Mouse (Mus musculus): ENCODE measurements around the gene Socs5. TPM values are rescaled to one million over a fixed set of nuclear protein-coding genes. Genes with fewer than 3 reads are reported as not detected.
A peak's percentile ranks its signal among the peaks of the same experiment; 100 is the strongest.

Gene Socs5
- total RNA-seq, 2 experiments from 2014 or later = 71.3 to 76.9 TPM

DNA sequence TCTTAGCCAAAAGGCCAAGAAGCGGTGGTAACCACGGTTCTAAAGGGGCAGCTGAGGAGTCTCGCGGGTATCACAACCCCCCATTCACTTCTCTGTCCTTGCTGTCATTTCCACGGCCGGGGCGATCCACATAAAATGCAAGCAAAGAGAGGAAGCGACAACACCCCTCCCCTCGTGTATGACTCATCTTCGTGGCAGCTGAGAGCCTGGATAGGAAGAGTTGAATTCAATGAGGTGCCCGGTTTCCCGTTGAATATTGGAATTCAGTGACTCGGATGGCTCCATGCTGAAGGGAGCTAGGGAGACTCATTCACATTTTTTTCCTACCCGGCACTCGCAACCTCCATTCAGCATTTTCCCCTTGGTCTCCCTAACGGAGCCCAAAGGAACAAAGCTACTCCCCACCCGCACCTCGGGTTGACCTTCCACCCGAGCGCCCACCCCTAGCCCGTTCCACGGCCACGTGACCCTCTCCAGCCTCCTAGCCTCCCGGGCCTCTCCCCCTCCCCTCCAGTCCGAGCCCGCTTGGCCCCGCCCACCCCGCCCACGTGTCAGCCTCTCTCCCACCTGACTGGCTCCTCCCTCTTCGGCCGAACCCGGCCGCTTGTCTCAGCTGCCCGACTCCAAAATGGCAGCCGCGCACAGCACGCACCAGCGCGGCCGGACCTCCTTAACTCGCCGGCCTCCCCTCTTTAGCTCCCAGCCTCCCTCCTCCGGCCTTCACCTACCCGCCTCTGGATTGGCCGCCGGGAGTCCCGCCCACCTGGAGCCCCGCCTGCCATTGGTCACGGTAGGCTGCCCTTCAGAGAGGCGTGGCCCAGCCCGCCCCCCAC, 572 bp upstream of the Socs5 start:
- peak; percentile 94 to 96 for DNase-seq (ENCODE audit: low spot score in 2 of 2)

DNA sequence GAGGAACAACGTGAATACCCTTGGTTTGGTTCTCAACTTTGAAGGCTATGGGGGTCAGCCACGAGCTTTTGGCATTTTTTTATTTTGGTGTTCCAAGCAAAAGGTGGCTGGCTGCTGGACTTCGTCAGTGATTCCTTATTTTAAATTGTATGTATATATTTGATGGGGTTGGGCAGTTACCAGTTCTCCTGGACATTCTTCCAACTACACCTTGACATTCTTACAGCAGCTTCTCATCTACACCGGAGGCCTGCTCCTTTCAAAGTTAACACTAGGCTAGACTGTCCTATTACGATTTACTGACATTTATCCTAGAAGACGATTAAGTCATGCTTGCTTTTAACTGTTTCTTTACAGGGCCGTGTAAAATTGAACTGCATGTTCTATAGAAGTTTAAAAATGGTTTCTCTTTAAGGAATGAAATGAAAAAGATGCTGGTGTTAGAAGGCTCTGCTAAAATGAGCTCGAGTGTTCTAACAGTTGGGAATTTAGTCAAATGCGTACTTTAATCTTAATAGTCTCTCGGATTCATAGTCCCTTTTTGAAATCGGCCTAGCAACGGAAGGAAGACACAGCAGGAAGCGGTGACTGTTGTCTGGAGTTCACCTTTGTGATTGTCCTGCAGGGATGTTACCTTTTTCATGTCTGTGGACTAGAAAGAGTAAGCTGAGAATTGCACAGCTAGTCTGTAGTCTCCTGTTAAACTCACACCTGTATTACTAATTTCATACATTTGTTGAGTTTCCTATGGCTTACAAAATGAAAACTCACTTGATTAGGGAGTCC, 1.2 kb downstream of the Socs5 start:
- no peak for DNase-seq (ENCODE audit: low spot score in 2 of 2)

- DNase-seq (ENCODE audit: low spot score in 2 of 2) = no peak
Observed at GRCm38 (mm10) chr17:87109504-87109903, 2.0 kb downstream of the Socs5 start.

- DNase-seq (ENCODE audit: low spot score in 2 of 2) = no peak
Observed at GRCm38 (mm10) chr17:87112852-87113592, 5.5 kb downstream of the Socs5 start.

DNA sequence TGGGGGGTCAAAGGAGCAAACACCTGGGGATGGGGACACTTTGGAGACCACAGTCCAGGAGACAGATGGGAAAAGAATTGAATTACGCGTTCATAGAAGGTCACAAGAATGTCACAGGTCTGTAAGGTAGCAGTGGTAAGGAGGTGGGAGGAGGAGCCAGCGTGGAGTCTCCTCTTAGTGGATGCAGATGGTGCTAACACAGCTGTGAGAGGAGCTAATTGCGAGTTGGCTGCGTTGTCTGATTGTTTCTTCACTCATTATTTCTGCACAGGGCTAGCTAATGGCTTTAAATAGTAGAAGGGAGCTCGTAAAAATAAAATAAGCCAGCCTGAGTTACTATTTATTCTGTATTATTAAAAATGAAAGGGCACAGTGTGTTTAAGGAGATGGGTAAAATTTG, 8.1 kb downstream of the Socs5 start:
- DNase-seq (ENCODE audit: low spot score in 2 of 2) = no peak

DNA sequence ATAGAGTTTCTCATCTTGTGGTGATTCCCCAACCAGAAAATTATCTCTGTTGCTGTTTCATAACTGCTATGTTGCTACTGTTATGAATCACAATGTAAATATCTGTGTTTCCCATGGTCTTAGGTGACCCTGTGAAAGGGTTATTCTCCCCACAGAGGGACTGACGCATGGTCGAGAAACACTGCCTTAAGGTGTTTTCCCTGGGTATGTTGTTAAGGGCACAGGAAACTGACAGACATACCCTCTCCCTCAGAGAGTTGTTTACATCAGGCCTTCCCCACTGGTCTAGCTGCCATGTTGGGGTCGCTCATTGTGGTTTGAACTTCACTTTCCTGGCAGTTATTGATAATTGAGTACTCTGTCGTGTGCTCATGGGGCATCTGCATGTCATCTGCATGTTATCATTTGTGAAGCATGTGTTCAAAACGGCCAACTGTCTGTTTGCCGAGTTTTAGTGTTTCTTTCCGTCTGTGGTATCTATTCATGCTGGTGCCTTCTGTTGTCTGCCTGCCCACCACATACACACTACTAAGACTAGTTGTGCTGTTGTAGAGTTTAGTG, 11.6 kb downstream of the Socs5 start:
- no peak for DNase-seq (ENCODE audit: low spot score in 2 of 2)

GRCm38 (mm10) chr17:87125344-87125743, 17.9 kb downstream of the Socs5 start:
- DNase-seq (ENCODE audit: low spot score in 2 of 2) = peak in 1 of 2 experiments; percentile 29

DNA sequence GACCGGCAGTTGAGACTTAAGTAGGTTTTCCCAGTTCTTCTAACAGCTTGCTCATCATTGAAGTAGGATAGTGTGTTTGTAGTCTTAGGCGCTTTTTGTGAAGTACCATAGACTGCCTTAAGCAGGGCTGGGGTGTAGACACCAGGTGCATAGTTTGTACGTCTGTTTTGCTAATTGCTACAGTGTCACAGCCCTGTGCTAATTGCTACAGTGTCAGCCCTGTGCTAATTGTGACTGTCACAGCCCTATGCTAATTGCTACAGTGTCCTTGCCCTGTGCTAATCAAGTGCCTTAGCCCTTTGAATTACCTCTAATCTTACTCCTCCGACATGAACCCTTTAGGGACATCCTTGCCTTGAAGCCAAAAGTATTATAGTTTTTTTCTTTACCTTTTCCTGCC, 24.8 kb downstream of the Socs5 start:
- no peak for DNase-seq (ENCODE audit: low spot score in 2 of 2)

GRCm38 (mm10) chr17:87133823-87134222, 26.3 kb downstream of the Socs5 start:
- no peak for DNase-seq (ENCODE audit: low spot score in 2 of 2)

DNA sequence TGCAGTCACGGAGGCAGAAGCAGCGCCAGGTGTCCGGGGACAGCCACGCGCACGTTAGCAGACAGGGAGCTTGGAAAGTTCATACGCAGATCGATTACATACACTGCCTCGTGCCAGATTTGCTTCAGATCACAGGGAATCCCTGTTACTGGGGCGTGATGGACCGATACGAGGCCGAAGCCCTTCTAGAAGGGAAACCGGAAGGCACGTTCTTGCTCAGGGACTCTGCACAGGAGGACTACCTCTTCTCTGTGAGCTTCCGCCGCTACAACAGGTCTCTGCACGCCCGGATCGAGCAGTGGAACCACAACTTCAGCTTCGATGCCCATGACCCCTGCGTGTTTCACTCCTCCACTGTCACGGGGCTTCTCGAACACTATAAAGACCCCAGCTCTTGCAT, 27.2 kb downstream of the Socs5 start:
- DNase-seq (ENCODE audit: low spot score in 2 of 2) = no peak

- no peak for DNase-seq (ENCODE audit: low spot score in 2 of 2)
Observed at GRCm38 (mm10) chr17:87135741-87136140, 28.3 kb downstream of the Socs5 start.

DNA sequence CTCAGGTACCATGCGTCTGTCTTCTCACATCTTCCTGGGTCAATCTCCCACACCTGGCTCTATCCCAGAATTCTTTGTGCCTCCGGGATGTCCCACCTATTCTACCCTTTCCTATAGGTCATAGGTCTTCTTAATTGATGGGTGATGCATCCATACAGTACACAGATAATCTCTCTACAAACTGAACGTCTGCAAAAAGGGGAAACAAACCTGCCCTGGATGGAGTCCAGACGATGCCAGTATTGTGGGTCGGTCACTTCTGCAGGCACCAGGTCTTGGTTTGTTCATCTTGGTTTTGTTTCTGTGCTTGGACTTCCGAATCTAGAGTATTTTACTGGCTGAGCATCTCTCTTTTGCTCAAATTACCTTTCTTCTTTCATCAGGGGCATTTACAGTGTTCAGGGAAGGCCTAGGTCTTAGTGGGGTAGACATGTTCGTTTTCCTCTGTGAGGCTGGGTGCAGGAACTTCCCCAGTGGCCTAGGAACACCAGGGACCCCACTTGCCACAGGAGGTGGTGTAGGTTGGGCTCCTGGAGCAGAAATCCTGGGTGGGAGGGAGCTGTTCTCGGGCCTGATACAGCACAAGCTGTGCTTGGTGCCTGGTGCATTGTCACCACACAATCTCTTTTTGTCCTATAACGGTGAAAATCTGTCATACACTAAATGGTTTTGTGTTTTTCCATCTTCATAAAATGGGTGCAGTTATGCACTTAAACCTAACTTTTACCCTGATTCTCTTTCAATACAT, 33.9 kb downstream of the Socs5 start:
- DNase-seq (ENCODE audit: low spot score in 2 of 2) = no peak

DNA sequence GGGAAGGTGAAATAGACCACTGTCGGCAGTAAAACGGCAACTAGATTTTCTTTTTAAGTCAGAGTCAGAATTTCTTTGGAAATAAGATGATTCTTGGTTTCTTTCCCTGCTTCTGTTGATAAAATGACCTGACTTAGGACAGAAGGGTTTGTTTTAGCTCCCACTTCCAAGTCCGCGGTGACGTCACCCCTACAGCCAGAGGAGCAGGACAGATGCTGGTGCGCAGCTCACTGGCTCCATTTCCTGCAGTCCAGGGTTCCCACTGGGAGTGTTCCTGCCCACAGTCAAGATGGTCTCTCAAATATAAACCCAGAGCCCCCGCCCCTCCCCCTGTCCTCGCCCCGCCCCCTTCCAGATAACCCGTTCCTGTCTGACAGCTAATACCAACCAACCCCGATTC, 34.8 kb downstream of the Socs5 start:
- peak in 1 of 2 experiments; percentile 43 for DNase-seq (ENCODE audit: low spot score in 2 of 2)

DNA sequence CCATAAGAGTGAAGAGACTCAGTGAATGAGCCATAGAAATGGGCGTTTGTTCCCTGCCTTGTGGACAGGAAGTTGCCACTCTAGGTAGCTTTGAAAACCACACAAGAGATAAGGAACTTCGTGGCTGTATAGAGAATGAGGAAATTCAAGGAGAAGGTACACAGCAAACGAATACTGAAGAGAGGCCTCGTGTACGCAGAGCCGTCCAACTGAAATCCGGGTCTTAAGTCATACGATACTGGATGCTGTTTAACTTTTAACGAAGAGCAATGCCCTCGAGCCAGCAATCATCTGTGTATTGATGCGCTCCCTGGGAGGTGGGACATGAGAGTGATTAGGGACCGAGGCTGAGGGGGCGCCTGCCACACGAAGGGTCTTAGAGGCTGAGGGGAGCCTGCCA, 35.7 kb downstream of the Socs5 start:
- no peak for DNase-seq (ENCODE audit: low spot score in 2 of 2)

DNA sequence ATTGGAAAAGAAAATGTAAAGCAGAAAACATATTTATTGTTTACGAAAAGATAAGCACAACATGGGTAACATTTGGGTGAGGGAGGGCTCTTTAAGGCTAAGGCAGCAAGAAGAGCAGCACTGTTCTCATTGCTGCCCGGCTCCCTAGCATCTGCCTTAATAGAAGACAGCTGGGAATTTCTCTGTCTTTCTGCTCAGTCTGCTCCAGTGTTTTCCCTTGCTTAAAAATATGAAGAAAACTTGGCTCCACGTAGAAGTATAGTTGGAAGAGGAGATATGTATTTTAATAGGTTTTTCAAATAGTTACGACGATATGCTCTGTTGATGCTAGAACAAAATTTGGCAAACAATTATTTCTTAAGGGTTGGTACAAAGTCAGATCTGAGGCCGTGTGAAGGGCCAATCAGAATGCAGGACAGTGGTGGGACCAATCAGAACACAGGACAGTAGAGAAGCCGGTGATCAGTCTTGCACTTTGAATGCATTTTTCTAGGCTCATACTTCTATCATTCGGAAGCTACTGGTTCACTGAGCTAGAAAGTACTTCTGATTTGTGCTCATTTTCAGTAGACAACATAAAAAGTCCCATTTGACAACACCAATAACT, 39.0 kb downstream of the Socs5 start:
- DNase-seq (ENCODE audit: low spot score in 2 of 2) = no peak

DNA sequence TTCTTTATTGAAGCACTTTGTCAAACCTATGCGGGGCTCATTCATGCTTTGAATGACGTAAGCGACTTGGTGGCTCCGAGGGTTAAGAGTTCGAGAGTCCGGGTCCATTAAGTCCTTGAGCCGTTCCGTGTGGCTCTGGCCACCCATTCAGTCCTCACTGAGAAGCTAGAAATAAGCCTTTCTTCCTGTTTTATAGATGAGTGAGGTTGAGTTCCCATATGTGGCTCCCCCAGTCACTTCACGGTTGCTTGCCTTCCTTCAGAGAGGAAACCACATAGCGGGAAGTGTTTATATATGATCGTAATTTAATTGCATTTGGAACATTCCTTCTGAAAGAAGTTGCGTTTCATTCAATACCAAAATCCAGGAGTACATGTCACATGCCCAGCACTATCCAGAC, 42.3 kb downstream of the Socs5 start:
- no peak for DNase-seq (ENCODE audit: low spot score in 2 of 2)

GRCm38 (mm10) chr17:87152984-87153383, 45.5 kb downstream of the Socs5 start:
- DNase-seq (ENCODE audit: low spot score in 2 of 2) = no peak

- no peak for DNase-seq (ENCODE audit: low spot score in 2 of 2)
Observed at GRCm38 (mm10) chr17:87155664-87156063, 48.2 kb downstream of the Socs5 start.

DNA sequence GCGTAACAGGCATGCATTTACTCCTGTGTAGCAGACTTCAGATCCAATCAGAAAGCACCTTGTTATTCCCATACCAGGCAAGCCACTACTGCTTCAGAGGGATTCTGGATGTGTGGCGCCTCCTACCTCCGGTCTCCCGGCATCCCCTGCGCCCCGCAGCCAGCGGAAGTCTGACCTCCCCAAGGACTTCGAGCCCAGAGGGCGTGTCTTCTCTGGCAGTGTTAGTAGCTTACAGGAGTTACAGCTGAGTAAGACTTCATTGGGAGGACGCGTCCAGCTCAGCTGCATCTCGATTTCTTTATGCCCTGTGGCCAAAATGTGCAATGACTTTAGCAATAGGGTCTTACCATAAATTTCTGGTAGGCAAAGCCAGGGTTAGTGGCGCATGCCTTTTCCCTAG, 50.3 kb downstream of the Socs5 start:
- no peak for DNase-seq (ENCODE audit: low spot score in 2 of 2)

- DNase-seq (ENCODE audit: low spot score in 2 of 2) = no peak
Observed at GRCm38 (mm10) chr17:87158597-87158996, 51.1 kb downstream of the Socs5 start.

Measured in adrenal gland, adult 18-20 months (tissue).